Mouse (Mus musculus): ENCODE measurements at regions not wholly inside any gene's neighbourhood (a gene's known extent, or its start where the extent isn't known, plus 50 kb on each side); places are given as distances from the start of the nearest gene placed in this dataset.

GRCm38 (mm10) chr4:87401316-87402172 lies 171.3 kb upstream of the Slc24a2 start:
- TF ChIP-seq CTCF (IDR thresholded peaks at IDR 0.05; ENCODE audit: extremely low read depth, insufficient read depth, insufficient read length, insufficient replicate concordance), result no peak
- no peak for TF ChIP-seq POLR2A (IDR thresholded peaks at IDR 0.05; ENCODE audit: low read depth, low read length)

Data from spleen, adult 2 months (tissue).